ENCODE assay signal across 25 mouse cellular contexts in the genomic region with DNA sequence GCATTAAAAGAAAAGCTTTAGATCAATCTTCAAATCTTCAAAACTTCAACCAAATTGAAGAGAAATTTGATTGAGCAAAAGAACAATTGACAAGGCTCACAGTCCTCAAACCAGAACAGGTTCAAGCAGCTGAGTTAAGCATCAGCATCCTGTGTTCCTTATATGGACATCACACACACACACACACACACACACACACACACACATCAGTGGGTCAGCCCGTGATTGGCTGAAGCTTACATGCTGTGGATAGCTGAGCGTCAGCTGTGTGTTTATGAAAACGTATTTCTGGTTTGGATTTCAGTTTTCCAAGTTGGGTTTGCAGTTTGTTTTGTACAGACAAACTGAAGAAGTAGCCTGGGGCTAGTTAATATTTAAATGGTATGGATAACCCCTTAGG.
"Had no signal": no experiment of that assay in that cellular context is flagged by ENCODE, and none has a peak within 500 bp of the region (broad histone marks: within the 10 kb centered on the region; RNA-seq: fewer than 3 reads in every experiment).

No protein-coding gene starts in this region.

- H3K27me3 ChIP-seq: heart, embryonic 12.5 days; hindbrain, embryonic 12.5 days; intestine, embryonic 15.5 days; limb, embryonic 13.5 days; limb, embryonic 15.5 days; liver, embryonic 13.5 days had no signal

- H3K36me3 ChIP-seq: heart, embryonic 10.5 days; heart, embryonic 12.5 days; hindbrain, embryonic 10.5 days; hindbrain, embryonic 12.5 days; intestine, embryonic 15.5 days; limb, embryonic 13.5 days; limb, embryonic 15.5 days; liver, embryonic 13.5 days had no signal

- H3K27ac ChIP-seq: gastrocnemius, adult 2 months; heart, embryonic 10.5 days; hindbrain, embryonic 10.5 days; hindbrain, embryonic 12.5 days; hindbrain, embryonic 14.5 days; intestine, embryonic 15.5 days; limb, embryonic 13.5 days; limb, embryonic 15.5 days; liver, embryonic 13.5 days had no signal

- DNase-seq: gastrocnemius, adult 2 months; gastrocnemius, postnatal 10 days; gastrocnemius, postnatal 25 days; heart, adult 18-20 months; heart, postnatal 10 days; heart, postnatal 4 days; kidney, adult 18-20 months; kidney, adult 8-10 months; kidney, postnatal 10 days; kidney, postnatal 36 days; layer of hippocampus, adult 9-11 months; layer of hippocampus, postnatal 36 days; left cerebral cortex, postnatal 4 days; liver, embryonic 13.5 days had no signal

- ATAC-seq: hindbrain, embryonic 16.5 days; inflammation-experienced regulatory T-cells, adult 6 months; intestine, embryonic 15.5 days; intestine, postnatal 0 days had no signal

- H3K4me2 ChIP-seq: heart, embryonic 12.5 days; hindbrain, embryonic 12.5 days; hindbrain, embryonic 14.5 days; intestine, embryonic 15.5 days; limb, embryonic 13.5 days; limb, embryonic 15.5 days; liver, embryonic 13.5 days had no signal

- H3K9ac ChIP-seq: heart, embryonic 12.5 days; hindbrain, embryonic 12.5 days; hindbrain, embryonic 14.5 days; intestine, embryonic 15.5 days; limb, embryonic 13.5 days; limb, embryonic 15.5 days; liver, embryonic 13.5 days had no signal

- H3K9me3 ChIP-seq: heart, embryonic 10.5 days; heart, embryonic 12.5 days; hindbrain, embryonic 10.5 days; hindbrain, embryonic 12.5 days; intestine, embryonic 15.5 days; limb, embryonic 13.5 days; limb, embryonic 15.5 days; liver, embryonic 13.5 days had no signal

- H3K4me3 ChIP-seq: gastrocnemius, adult 2 months; heart, embryonic 10.5 days; heart, embryonic 12.5 days; hindbrain, embryonic 10.5 days; hindbrain, embryonic 12.5 days; intestine, embryonic 15.5 days; limb, embryonic 13.5 days; limb, embryonic 15.5 days; liver, embryonic 13.5 days had no signal
